26 mouse cellular contexts compared by ENCODE assay signal in the genomic region with DNA sequence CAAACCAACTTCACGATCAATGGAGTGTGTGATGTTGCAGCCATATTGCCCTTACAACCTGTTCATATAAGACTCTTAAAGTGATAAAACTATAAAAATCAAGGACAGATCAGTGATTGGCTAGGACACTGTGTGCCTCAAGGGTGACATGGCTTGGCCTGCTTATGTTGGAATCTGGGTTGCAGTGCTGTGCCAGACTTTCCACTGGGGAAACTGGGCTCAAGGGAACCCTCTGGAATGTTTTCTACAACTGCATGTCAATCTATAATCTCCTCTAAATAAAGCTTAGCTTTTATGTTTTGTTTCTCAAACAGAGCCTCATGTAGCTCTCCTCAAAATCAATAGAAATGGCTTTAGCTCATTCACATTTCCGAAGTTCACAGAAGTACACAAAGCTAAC. TPM values are rescaled to one million over a fixed set of nuclear protein-coding genes. Genes with fewer than 3 reads are reported as not detected.
"Had no signal": no experiment of that assay in that cellular context is flagged by ENCODE, and none has a peak within 500 bp of the region (broad histone marks: within the 10 kb centered on the region; RNA-seq: fewer than 3 reads in every experiment).

No protein-coding gene starts in this region.

- H3K9ac ChIP-seq: lung, embryonic 14.5 days; midbrain, embryonic 12.5 days; neural tube, embryonic 13.5 days; neural tube, embryonic 15.5 days had no signal

- H3K4me2 ChIP-seq: lung, embryonic 14.5 days; midbrain, embryonic 12.5 days; neural tube, embryonic 13.5 days; neural tube, embryonic 15.5 days had no signal

- H3K4me3 ChIP-seq: midbrain, embryonic 10.5 days; midbrain, embryonic 12.5 days; myocyte; neural tube, embryonic 13.5 days; neural tube, embryonic 15.5 days had no signal

- H3K9me3 ChIP-seq: midbrain, embryonic 10.5 days; midbrain, embryonic 12.5 days; neural tube, embryonic 13.5 days; neural tube, embryonic 15.5 days had no signal

- ATAC-seq: midbrain, embryonic 16.5 days had no signal

- H3K27ac ChIP-seq: midbrain, embryonic 10.5 days; midbrain, embryonic 12.5 days; neural tube, embryonic 13.5 days; neural tube, embryonic 15.5 days had no signal

- H3K27me3 ChIP-seq: midbrain, embryonic 12.5 days; neural tube, embryonic 13.5 days; neural tube, embryonic 15.5 days had no signal

- H3K4me1 ChIP-seq: neural tube, embryonic 15.5 days had no signal

- DNase-seq: lung, embryonic 14.5 days; lung, postnatal 10 days; lung, postnatal 4 days; midbrain, embryonic 14.5 days; retina, postnatal 1 day; right cerebral cortex, postnatal 25 days; right cerebral cortex, postnatal 4 days; spleen, adult 18-20 months; thymus, adult 18-20 months; thymus, postnatal 14 days; thymus, postnatal 36 days had no signal

RNA-seq across cellular contexts. Expression of gene Allc, which starts 41.9 kb away (rescaled TPM):
- total RNA-seq: megakaryocyte, adult 5-6 weeks; megakaryocyte-erythroid progenitor cell, adult 5-6 weeks had no signal
- polyA plus RNA-seq: liver, embryonic 16.5 days; lung, embryonic 14.5 days; lung, embryonic 16.5 days; midbrain, embryonic 10.5 days; midbrain, embryonic 12.5 days; midbrain, embryonic 14.5 days; myocyte; neural tube, embryonic 11.5 days; small intestine, adult 2 months; stomach, embryonic 14.5 days; stomach, embryonic 16.5 days; thymus, postnatal 0 days had no signal
